Mouse (Mus musculus): ENCODE results near the gene Nmt1.
A peak's percentile ranks its signal among the peaks of the same experiment; 100 is the strongest.

Nmt1 gene

DNA sequence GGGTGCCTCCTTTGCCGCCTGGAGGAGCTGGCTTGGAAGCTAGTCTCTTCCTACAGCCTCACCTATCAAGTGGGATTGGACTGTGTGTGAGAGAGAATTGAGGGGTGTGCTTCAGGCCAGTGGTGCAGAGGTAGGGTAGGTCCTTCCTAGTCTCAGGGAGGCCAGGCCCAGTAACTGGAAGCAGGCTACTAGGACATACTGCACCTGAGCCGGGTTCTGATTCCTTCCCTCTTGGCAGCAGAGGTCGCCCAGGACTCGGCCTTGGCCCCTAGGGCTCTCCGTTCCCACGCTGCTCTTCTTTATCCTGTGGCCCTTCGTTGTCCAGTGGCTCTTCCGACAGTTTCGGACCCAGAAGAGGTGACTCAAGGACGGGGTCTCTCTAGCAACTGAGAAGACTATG lies 83.3 kb downstream of the Nmt1 start:
- DNase-seq (ENCODE audit: low spot score), result peak; percentile 28

DNA sequence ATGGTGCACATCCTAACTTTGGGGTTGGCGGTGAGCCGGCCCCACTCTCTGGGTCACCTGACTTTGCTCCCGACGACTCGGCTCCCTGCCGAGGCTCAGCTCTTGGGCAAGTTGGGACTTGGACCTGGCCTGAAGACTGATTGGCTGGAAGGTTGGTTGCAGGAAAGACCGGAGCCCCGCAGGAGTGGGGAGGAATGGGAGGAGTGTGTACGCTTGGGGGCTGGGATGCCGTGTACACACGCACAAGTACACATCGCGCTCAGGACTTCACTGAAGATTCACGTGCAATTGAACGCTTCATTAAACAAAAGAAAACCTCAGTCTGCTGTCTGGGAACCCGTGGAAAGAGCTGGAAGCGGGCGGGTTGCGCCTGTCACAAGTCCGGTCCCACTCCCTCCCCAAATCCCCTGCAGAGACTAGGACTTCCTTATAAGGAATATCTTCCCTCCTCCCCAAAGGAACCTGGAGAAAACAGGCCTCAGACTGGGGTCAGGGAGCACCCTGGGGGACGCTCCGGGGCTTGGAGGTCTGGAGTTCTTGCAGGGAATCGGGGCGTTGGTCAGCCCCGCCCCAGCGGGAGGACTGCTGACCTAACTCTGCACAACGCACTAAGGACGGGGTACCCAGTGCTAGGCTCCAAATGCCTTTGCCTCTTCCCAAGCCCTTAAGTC lies 84.0 kb downstream of the Nmt1 start:
- peak; percentile 81 for DNase-seq (ENCODE audit: low spot score)

DNA sequence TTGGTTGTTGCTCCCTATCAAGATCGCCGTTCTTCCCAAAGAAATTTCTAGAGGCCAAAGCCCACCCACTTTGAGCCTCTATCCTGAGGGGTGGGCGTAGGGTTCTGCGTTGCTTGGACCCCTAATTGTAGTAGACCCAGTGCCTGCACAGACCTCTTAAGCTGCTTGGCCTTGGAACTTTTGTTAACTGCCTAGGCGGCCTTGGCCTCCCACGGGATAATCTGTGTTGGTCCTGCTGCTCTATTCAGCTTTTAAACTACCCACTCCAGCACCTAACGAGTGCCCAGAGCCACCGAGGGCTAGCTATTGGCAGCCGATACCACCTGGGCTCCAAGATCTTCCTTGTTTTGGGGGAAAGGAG lies 84.5 kb downstream of the Nmt1 start:
- peak; percentile 55 for DNase-seq (ENCODE audit: low spot score)

DNA sequence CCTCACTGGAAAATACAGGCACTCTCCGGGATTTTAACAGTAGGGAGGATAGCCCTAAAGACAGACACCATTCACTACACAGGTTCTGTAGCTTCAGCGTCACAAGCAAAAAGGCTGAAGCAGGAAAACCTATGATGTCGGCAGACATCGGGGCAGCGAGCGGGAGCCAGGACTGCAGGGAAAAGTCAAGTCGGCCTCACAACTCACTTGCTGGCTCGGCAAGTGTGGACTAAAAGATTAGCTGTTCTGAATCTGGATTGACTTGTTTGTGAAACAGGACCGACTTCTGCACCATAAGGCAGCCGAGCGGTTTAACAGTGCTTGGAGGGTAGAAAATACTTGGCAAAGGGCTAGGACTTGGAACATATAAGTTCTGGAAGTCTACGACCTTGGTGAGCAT lies 85.0 kb downstream of the Nmt1 start:
- peak; percentile 23 for DNase-seq (ENCODE audit: low spot score)

DNA sequence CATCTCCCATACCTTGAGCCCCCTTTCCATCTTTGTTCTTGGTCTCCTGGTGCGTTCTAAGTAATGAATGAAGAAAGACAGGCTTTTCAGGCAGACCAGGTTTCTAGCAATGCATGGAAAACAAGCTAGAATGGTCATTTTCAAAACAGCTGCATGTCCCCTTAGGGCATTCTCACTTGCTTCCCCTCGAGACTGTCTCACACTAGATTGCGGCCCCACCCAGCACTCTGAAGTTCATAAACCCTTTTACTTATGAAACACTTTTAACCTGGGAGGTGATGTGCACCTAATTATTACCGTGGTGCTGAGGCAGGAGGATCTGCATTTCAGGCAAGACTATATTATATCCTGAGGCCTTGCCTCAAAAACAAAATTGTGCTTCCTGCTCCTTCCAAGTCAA lies 85.8 kb downstream of the Nmt1 start:
- DNase-seq (ENCODE audit: low spot score), result no peak

DNA sequence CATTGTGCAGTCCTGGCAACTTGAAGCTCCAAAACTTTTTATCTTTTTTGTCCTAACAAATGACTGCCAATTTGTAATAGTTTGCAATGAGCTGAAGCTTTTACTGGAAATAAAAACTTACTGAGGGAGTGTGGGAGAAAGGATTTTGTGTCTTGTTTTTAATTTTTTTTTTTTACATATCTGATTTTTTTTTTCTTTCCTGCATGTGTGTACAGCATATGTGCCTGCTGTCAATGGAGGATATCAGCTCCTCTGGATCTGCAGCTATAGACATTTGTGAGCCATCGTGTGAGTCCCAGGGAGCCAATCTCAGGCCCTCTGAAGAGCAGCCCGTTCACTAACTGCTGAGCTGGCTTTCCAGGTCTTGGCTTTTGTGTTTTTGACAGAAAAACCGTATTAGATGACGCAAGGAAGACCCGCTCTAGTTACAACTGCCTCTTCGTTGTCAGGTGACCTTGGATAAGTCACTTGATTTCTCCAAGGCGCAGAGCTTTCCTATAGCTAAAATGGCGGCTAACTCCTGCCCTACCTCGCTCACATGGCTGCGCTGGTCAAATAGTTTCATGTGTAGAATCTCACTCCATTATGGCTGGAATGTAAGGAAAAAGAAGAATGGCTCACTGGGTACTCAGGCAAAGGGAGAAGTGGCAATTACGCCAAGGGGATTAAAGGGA lies 86.4 kb downstream of the Nmt1 start:
- no peak for DNase-seq (ENCODE audit: low spot score)

DNA sequence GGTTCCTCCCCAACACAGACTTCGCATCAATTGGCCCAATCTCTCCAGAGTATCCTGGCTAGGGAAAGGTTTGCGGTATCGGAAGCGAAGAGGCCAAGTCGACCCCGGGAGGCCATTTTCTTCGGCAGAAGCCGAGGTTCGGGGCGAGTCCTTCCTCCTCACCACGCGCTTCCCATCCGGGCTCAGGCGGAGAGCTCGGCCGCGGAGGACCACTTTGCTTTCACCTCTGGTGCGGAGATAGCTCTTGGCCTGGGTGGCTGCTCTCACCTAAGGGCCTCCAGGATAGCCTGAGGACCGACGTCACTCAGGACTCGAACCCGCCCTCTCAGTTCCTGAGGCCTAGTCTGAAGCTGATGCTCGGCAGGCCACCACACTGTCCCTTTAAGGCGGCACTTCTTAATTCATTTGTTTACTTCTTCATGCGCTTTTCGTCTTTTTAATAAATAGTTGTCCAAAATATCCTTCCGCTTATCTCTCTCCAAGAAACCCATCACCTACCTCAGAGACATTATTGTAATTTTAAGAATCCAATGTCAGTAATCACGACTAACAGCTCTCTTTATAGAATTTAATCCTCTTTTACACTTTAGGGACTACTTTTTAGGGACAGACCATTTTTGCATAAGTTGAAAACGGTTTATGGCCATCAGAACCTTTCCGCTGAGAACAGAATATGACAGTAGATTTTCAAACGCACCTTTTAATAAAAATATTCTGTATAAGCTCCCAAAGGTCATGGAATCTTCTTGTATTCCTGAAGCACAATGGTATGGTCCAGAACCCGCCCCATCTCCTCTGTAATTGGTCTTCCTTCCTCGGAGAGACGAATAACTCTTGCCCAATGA lies 87.4 kb downstream of the Nmt1 start:
- DNase-seq (ENCODE audit: low spot score), result peak; percentile 83

DNA sequence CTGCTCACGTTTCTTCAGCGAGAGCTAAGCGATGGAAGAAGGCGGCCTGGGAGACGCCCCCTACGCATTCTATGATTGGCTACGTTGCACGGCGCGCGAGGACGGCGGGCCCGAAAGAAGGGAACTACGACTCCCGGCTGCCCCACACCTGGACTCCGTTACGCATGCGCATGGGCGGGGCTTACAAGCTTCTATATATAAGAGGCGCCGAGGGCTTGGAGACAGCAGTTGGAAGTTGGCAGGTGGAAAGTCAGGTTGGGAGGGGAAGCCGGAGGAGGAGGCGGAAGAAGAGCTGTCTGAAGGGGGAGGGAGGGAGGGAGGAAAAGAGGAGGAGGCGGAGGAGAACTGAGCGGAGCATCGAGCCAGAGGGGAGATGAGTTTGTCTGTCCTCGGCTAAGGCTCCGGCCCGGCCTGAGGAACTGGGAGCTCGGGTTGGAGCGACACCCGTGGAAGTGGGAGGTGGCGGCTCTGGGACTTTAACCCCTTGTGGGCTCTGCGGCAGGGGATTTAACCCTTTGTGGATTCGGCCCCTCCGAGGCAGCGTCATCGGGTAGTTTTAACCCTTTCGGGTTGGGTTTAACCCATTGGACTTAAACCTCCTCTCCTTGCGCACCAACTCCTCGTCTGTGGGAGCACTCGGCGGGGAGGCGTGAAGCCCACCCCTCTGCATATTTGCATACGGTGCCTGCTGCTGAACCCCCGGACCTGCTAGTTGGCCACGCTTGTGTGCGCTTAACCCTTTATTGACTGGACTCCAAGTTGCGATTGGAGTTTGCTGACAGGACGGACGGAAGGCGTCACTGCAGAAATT lies 88.2 kb downstream of the Nmt1 start, which contains the start of gene Hexim1:
TSS of gene Hexim1 (plus strand) at position 224 of the 811 bp plus-strand sequence.
- peak; percentile 100 for DNase-seq (ENCODE audit: low spot score)

DNA sequence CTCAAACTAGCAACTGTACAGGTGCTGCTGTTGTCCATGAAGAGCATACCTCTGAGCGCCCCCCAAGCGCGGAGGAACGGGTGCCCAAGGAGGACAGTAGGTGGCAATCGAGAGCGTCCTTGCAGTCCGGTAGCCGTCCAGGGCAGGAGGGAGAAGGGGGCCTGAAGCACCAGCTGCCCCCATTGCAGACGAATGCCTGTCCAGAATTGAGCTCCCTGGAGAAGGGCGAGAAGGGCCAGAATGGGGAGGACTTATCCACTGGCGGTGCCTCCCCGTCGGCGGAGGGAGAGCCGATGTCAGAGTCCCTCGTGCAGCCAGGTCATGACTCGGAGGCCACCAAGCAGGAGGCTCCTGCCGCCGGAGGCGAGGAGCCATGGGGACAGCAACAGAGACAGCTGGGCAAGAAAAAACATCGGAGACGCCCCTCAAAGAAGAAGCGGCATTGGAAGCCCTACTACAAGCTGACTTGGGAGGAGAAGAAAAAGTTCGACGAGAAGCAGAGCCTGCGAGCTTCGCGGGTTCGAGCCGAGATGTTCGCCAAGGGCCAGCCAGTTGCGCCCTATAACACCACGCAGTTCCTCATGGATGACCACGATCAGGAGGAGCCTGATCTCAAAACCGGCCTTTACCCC lies 89.1 kb downstream of the Nmt1 start:
- DNase-seq (ENCODE audit: low spot score), result peak; percentile 81

DNA sequence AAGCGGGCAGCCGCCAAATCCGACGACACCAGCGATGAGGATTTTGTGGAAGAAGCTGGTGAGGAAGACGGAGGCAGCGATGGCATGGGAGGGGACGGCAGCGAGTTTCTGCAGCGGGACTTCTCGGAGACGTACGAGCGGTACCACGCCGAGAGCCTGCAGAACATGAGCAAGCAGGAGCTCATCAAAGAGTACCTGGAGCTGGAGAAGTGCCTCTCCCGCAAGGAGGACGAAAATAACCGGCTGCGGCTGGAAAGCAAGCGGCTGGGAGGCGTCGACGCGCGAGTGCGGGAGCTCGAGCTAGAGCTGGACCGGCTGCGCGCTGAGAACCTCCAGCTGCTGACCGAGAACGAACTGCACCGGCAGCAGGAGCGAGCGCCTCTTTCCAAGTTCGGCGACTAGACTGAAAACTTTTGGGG lies 89.6 kb downstream of the Nmt1 start:
- peak; percentile 54 for DNase-seq (ENCODE audit: low spot score)
